Mouse (Mus musculus) hindbrain, embryonic 10.5 days (tissue): ENCODE measurements around the gene Ncan. TPM values are rescaled to one million over a fixed set of nuclear protein-coding genes. Genes with fewer than 3 reads are reported as not detected.

Experiments used
- DNase-seq: peaks from one replicate; pipeline ENCODE4 v3.0.0-alpha.2; 2017; ENCODE audit warnings: low spot score
- H3K27ac ChIP-seq: fragments of 300-500 bp; sonication (generic); 2 replicates; pipeline ENCODE4 v1.5.1; 2016; ENCODE audit warnings: mild to moderate bottlenecking, moderate library complexity
- H3K27me3 ChIP-seq: fragments of 300-500 bp; sonication (generic); 2 replicates; pipeline ENCODE4 v1.6.1; 2016; ENCODE audit warnings: mild to moderate bottlenecking; ENCODE audit not compliant: poor library complexity, insufficient read depth, severe bottlenecking
- H3K36me3 ChIP-seq: fragments of 300-500 bp; sonication (generic); 2 replicates; pipeline ENCODE4 v1.6.1; 2016; ENCODE audit warnings: mild to moderate bottlenecking, moderate library complexity
- H3K4me1 ChIP-seq: fragments of 300-500 bp; sonication (generic); replicated peaks from 2 replicates; pipeline ENCODE4 v1.6.1; 2016; ENCODE audit warnings: mild to moderate bottlenecking
- H3K4me3 ChIP-seq: fragments of 300-500 bp; sonication (generic); 2 replicates; pipeline ENCODE4 v1.5.1; 2016; ENCODE audit warnings: mild to moderate bottlenecking, moderate library complexity
- H3K9me3 ChIP-seq: fragments of 300-500 bp; sonication (generic); 2 replicates; pipeline ENCODE4 v1.6.1; 2016; ENCODE audit warnings: mild to moderate bottlenecking, moderate library complexity
- WGBS: fragments of 180-500 bp; shearing (Covaris S2); methylation state at CpG from one replicate; pipeline ENCODE4 v1.1.7; 2016; 5-methylcytosine and 5-hydroxymethylcytosine counted together
- polyA plus RNA-seq: library from polyadenylated mRNA; unstranded; fragments of >200 nt; fragmentation: Nextera tagmentation; extraction: Ambion mirVana; gene quantifications from 2 replicates; pipeline ENCODE4 v1.2.1, GENCODE M21; 2016

The Ncan gene
- polyA plus RNA-seq, result 20.2 and 67.1 TPM in 2 replicates

- Histone ChIP-seq H3K27ac (peak within 1 kb of the TSS; percentile 88), H3K4me1 (peaks cover 40% of the 10 kb centered on the region), H3K9me3 (no peaks in the 10 kb centered on the region), H3K4me3 (peak within 1 kb of the TSS; percentile 62), H3K36me3 (peaks cover 4% of the 10 kb centered on the region), H3K27me3 (peaks cover 64% of the 10 kb centered on the region)
- 1% methylated on average over 19 of the region's 19 CpGs for WGBS
- peak; percentile 88 for DNase-seq
Observed at GRCm38 (mm10) chr8:70120667-70121066, at the start of gene Ncan. Gene Ncan, minus strand, starts transcription at chr8:70120873.

DNA sequence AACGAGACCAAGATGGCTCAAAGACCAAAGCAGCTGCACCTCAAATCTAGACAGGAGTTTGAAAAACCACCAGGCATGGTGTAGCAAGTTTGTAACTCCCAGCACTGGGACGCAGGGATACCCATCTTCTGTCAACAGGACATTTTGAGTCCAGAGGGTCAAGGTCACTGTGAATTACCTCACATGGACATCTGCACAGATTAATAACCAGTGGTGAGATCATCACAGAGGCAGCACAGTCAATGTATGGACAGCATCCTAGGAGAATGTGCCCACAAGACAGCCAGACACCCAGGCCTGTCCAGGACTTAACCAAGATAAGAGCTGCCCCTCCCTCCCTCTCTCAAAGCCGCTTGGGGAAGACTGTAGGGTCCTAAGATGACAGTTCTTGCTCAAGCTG is 49.4 kb upstream of the Ncan start:
- H3K27me3 ChIP-seq, result peaks cover 27% of the 10 kb centered on the region
- peaks cover 7% of the 10 kb centered on the region; the same call in 1 of the 2 replicates for H3K36me3 ChIP-seq
- no peaks in the 10 kb centered on the region for H3K9me3 ChIP-seq
- WGBS, result 87% methylated on average over 3 of the region's 3 CpGs
- H3K4me1 ChIP-seq, result peaks cover 49% of the 10 kb centered on the region
- DNase-seq, result no peak
- no peak overlapping the region for H3K27ac ChIP-seq
- H3K4me3 ChIP-seq, result no peak overlapping the region

- Histone ChIP-seq H3K9me3 (no peaks in the 10 kb centered on the region), H3K4me1 (peaks cover 25% of the 10 kb centered on the region), H3K27me3 (peaks cover 42% of the 10 kb centered on the region), H3K4me3 (peak overlapping the region; percentile 44), H3K27ac (peak overlapping the region; percentile 29; the same call in 1 of the 2 replicates), H3K36me3 (no peaks in the 10 kb centered on the region)
- 2% methylated on average over 21 of the region's 21 CpGs for WGBS
- DNase-seq, result peak; percentile 86
Observed at GRCm38 (mm10) chr8:70166504-70167110, 45.9 kb upstream of the Ncan start.

- WGBS, result 97% methylated on average over 3 of the region's 3 CpGs
- peaks cover 48% of the 10 kb centered on the region for H3K27me3 ChIP-seq
- H3K36me3 ChIP-seq, result no peaks in the 10 kb centered on the region
- no peak for DNase-seq
- no peaks in the 10 kb centered on the region for H3K9me3 ChIP-seq
- no peak overlapping the region for H3K27ac ChIP-seq
- H3K4me1 ChIP-seq, result peaks cover 40% of the 10 kb centered on the region
- H3K4me3 ChIP-seq, result no peak overlapping the region
Observed at GRCm38 (mm10) chr8:70163316-70163715, 42.6 kb upstream of the Ncan start.

GRCm38 (mm10) chr8:70160015-70160414 is 39.3 kb upstream of the Ncan start:
- no peak overlapping the region for H3K27ac ChIP-seq
- no peaks in the 10 kb centered on the region for H3K36me3 ChIP-seq
- peaks cover 40% of the 10 kb centered on the region for H3K27me3 ChIP-seq
- 64% methylated on average over 13 of the region's 13 CpGs for WGBS
- H3K9me3 ChIP-seq, result no peaks in the 10 kb centered on the region
- no peak for DNase-seq
- peaks cover 28% of the 10 kb centered on the region for H3K4me1 ChIP-seq
- H3K4me3 ChIP-seq, result no peak overlapping the region

DNA sequence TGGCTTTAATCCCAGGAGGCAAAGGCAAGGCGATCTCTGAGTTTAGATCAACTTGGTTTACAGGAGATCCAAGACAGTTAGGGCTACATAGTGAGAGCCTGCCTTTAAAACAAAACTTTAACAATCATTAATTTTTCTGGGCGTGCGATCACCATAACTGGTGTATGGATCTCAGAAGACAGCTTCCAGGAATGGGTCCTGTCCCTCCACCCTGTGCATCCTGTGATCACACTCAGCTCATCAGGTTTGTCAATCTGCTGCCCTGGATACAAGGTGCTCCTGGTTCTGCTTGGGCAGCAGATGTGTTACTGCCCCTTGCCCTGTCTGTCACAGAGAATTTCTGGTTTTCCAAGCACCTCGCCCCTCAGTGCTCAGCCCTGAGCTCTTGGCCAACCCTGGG is 38.5 kb upstream of the Ncan start:
- Histone ChIP-seq H3K27ac (no peak overlapping the region), H3K4me3 (no peak overlapping the region), H3K27me3 (peaks cover 32% of the 10 kb centered on the region), H3K36me3 (no peaks in the 10 kb centered on the region), H3K9me3 (no peaks in the 10 kb centered on the region), H3K4me1 (peaks cover 28% of the 10 kb centered on the region)
- 86% methylated on average over 4 of the region's 4 CpGs for WGBS
- no peak for DNase-seq

GRCm38 (mm10) chr8:70158069-70158853 is 37.6 kb upstream of the Ncan start:
- peaks cover 32% of the 10 kb centered on the region for H3K27me3 ChIP-seq
- H3K4me1 ChIP-seq, result peaks cover 28% of the 10 kb centered on the region
- no peaks in the 10 kb centered on the region for H3K36me3 ChIP-seq
- DNase-seq, result peak; percentile 88
- H3K27ac ChIP-seq, result peak overlapping the region; percentile 76
- 12% methylated on average over 40 of the region's 40 CpGs for WGBS
- no peaks in the 10 kb centered on the region for H3K9me3 ChIP-seq
- H3K4me3 ChIP-seq, result peak overlapping the region; percentile 57

DNA sequence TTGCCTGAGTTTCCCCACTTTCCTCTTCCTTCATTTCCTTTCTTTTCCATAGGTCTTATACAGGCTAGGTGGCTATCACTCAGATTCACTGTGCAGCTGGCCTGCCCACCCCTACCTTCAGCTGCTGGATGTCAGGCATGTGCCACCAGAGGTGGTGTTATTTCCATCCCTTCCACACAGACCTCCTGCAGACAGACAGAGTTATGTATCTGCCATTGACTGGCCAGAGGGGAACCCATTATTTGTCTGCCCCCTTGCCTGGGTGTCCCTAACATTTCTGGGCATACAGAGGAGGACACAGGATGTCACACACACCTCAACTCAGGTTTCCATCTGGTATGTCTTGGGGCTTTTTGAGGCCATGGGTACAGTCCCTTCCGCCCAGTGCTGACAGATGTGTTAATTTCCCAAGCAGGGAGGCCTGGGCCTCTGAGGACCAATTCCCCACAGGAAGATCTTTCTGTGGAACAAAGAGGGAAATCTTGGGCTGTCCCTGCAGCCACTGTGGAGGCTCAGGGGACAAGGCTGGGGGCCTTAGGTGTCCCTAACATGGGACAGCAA is 36.6 kb upstream of the Ncan start:
- no peaks in the 10 kb centered on the region for H3K36me3 ChIP-seq
- no peaks in the 10 kb centered on the region for H3K9me3 ChIP-seq
- WGBS, result 94% methylated on average over 1 of the region's 1 CpGs
- peaks cover 34% of the 10 kb centered on the region for H3K4me1 ChIP-seq
- no peak overlapping the region for H3K27ac ChIP-seq
- no peak for DNase-seq
- H3K4me3 ChIP-seq, result no peak overlapping the region
- H3K27me3 ChIP-seq, result peaks cover 34% of the 10 kb centered on the region

- peak; percentile 80 for DNase-seq
- no peaks in the 10 kb centered on the region for H3K9me3 ChIP-seq
- peaks cover 41% of the 10 kb centered on the region for H3K27me3 ChIP-seq
- no peak overlapping the region for H3K27ac ChIP-seq
- peak overlapping the region; percentile 36 for H3K4me3 ChIP-seq
- no peaks in the 10 kb centered on the region for H3K36me3 ChIP-seq
- peaks cover 21% of the 10 kb centered on the region for H3K4me1 ChIP-seq
- WGBS, result 15% methylated on average over 22 of the region's 22 CpGs
Observed at GRCm38 (mm10) chr8:70152537-70153257, 32.0 kb upstream of the Ncan start.

- Histone ChIP-seq H3K4me1 (peaks cover 18% of the 10 kb centered on the region), H3K27me3 (peaks cover 25% of the 10 kb centered on the region), H3K27ac (peak overlapping the region; percentile 35; the same call in 1 of the 2 replicates), H3K9me3 (no peaks in the 10 kb centered on the region), H3K4me3 (0 out of 2 replicates have a peak overlapping the region, but pooled peaks have one; percentile 3), H3K36me3 (peaks cover 23% of the 10 kb centered on the region)
- DNase-seq, result peak; percentile 25
- WGBS, result 21% methylated on average over 13 of the region's 13 CpGs
Observed at GRCm38 (mm10) chr8:70150158-70150557, 29.5 kb upstream of the Ncan start.

- H3K4me1 ChIP-seq, result peaks cover 18% of the 10 kb centered on the region
- DNase-seq, result no peak
- H3K36me3 ChIP-seq, result peaks cover 45% of the 10 kb centered on the region
- peaks cover 16% of the 10 kb centered on the region for H3K27me3 ChIP-seq
- H3K4me3 ChIP-seq, result no peak overlapping the region
- H3K9me3 ChIP-seq, result no peaks in the 10 kb centered on the region
- no peak overlapping the region for H3K27ac ChIP-seq
- 87% methylated on average over 7 of the region's 7 CpGs for WGBS
Observed at GRCm38 (mm10) chr8:70147678-70148607, 27.3 kb upstream of the Ncan start.

GRCm38 (mm10) chr8:70139981-70140380 is 19.3 kb upstream of the Ncan start:
- DNase-seq, result no peak
- Histone ChIP-seq H3K36me3 (peaks cover 57% of the 10 kb centered on the region), H3K27me3 (no peaks in the 10 kb centered on the region), H3K4me3 (peak overlapping the region; percentile 79), H3K4me1 (peaks cover 22% of the 10 kb centered on the region), H3K27ac (peak overlapping the region; percentile 88), H3K9me3 (no peaks in the 10 kb centered on the region)
- whole genome bisulfite sequencing, result 15% methylated on average over 9 of the region's 9 CpGs
